8 mouse cellular contexts compared by ENCODE assay signal in genomic region chr16:28564716-28565217, GRCm38 (mm10).
DNase-seq lines count a peak whose midpoint lies in the region; ATAC-seq and TF ChIP-seq lines count a peak whose summit lies in the region.

No protein-coding gene starts in this region.

- no peak overlapping the region for H3K9ac ChIP-seq in kidney, postnatal 0 days (ENCODE audit: low read depth, low read length)
- H3K9ac ChIP-seq in embryonic facial prominence, embryonic 14.5 days (ENCODE audit: low read depth, low read length) = peak overlapping the region; percentile 37; the same call in 1 of the 2 replicates
- H3K9ac ChIP-seq in limb, embryonic 13.5 days = no peak overlapping the region
- no peak overlapping the region for H3K9ac ChIP-seq in stomach, embryonic 14.5 days (replicated peaks; ENCODE audit: low read depth, low read length)

- peaks cover 10% of the 10 kb centered on the region; the same call in 1 of the 2 replicates for H3K27me3 ChIP-seq in kidney, postnatal 0 days (ENCODE audit: insufficient read depth, low read length)
- peaks cover 31% of the 10 kb centered on the region for H3K27me3 ChIP-seq in embryonic facial prominence, embryonic 14.5 days (replicated peaks; ENCODE audit: control insufficient read depth, insufficient read depth, low read length)
- H3K27me3 ChIP-seq in limb, embryonic 13.5 days = peaks cover 46% of the 10 kb centered on the region
- peaks cover 17% of the 10 kb centered on the region; the same call in 1 of the 2 replicates for H3K27me3 ChIP-seq in stomach, embryonic 14.5 days (ENCODE audit: control insufficient read depth, insufficient read depth, low read length)

- peak; percentile 25; the same call in 1 of the 2 replicates for ATAC-seq in kidney, postnatal 0 days (replicated peaks; ENCODE audit: low FRiP score, low read depth)
- ATAC-seq in embryonic facial prominence, embryonic 14.5 days (ENCODE audit: low read depth) = peak; percentile 69
- ATAC-seq in limb, embryonic 13.5 days (ENCODE audit: low FRiP score, low read depth) = peak; percentile 44; the same call in 1 of the 2 replicates
- ATAC-seq in stomach, embryonic 14.5 days (ENCODE audit: insufficient number of reproducible peaks, insufficient read depth, low FRiP score, low read depth) = peak; percentile 49; the same call in 1 of the 2 replicates

- TF ChIP-seq CTCF in kidney, postnatal 0 days (IDR thresholded peaks at IDR 0.05; ENCODE audit: low read depth) = no peak

- H3K9me3 ChIP-seq in kidney, postnatal 0 days (replicated peaks; ENCODE audit: low read length) = no peaks in the 10 kb centered on the region
- H3K9me3 ChIP-seq in embryonic facial prominence, embryonic 14.5 days (ENCODE audit: control insufficient read depth, low read length) = no peaks in the 10 kb centered on the region
- H3K9me3 ChIP-seq in limb, embryonic 13.5 days = no peaks in the 10 kb centered on the region
- H3K9me3 ChIP-seq in stomach, embryonic 14.5 days (ENCODE audit: control insufficient read depth, low read depth, low read length) = no peaks in the 10 kb centered on the region

- DNase-seq in kidney, postnatal 0 days (ENCODE audit: low spot score) = no peak
- no peak for DNase-seq in kidney, adult 11 months
- DNase-seq in ZHBTc4 (ENCODE audit: low read depth, low spot score) = peak; percentile 39
- DNase-seq in embryonic facial prominence, embryonic 14.5 days (ENCODE audit: low spot score) = no peak
- DNase-seq in urinary bladder, postnatal 4 days (ENCODE audit: low spot score in 2 of 2) = no peak
- DNase-seq in spleen, postnatal 36 days (ENCODE audit: low spot score in 2 of 2) = no peak

- H3K4me3 ChIP-seq in kidney, postnatal 0 days (replicated peaks; ENCODE audit: low read depth, low read length) = peak overlapping the region; percentile 50
- peak overlapping the region; percentile 51 for H3K4me3 ChIP-seq in embryonic facial prominence, embryonic 14.5 days (ENCODE audit: low read depth, low read length)
- peak overlapping the region; percentile 58 for H3K4me3 ChIP-seq in limb, embryonic 13.5 days
- peak overlapping the region; percentile 51 for H3K4me3 ChIP-seq in stomach, embryonic 14.5 days (ENCODE audit: low read depth, low read length)

- H3K27ac ChIP-seq in kidney, postnatal 0 days = no peak overlapping the region
- no peak overlapping the region for H3K27ac ChIP-seq in embryonic facial prominence, embryonic 14.5 days (replicated peaks; ENCODE audit: low read depth, low read length)
- no peak overlapping the region for H3K27ac ChIP-seq in limb, embryonic 13.5 days
- no peak overlapping the region for H3K27ac ChIP-seq in stomach, embryonic 14.5 days (ENCODE audit: low read length)

- H3K36me3 ChIP-seq in kidney, postnatal 0 days (ENCODE audit: insufficient read depth, low read length) = no peaks in the 10 kb centered on the region
- no peaks in the 10 kb centered on the region for H3K36me3 ChIP-seq in embryonic facial prominence, embryonic 14.5 days (ENCODE audit: control insufficient read depth, insufficient read depth, low read length)
- no peaks in the 10 kb centered on the region for H3K36me3 ChIP-seq in limb, embryonic 13.5 days
- no peaks in the 10 kb centered on the region for H3K36me3 ChIP-seq in stomach, embryonic 14.5 days (ENCODE audit: control insufficient read depth, insufficient read depth, low read length)

- H3K4me1 ChIP-seq in kidney, postnatal 0 days (replicated peaks; ENCODE audit: insufficient read depth, low read length) = 0 out of 2 replicates have a peak, but pooled peaks cover 12% of the 10 kb centered on the region
- H3K4me1 ChIP-seq in embryonic facial prominence, embryonic 14.5 days (ENCODE audit: control insufficient read depth, insufficient read depth, low read length) = no peaks in the 10 kb centered on the region
- H3K4me1 ChIP-seq in limb, embryonic 13.5 days = peaks cover 12% of the 10 kb centered on the region
- H3K4me1 ChIP-seq in stomach, embryonic 14.5 days (ENCODE audit: control insufficient read depth, insufficient read depth, low read length) = no peaks in the 10 kb centered on the region

- WGBS in kidney, postnatal 0 days = under 1% methylated on average over 51 of the region's 58 CpGs
- WGBS in embryonic facial prominence, embryonic 14.5 days = under 1% methylated on average over 29 of the region's 58 CpGs
- WGBS in limb, embryonic 13.5 days = 1% methylated on average over 58 of the region's 58 CpGs
- under 1% methylated on average over 57 of the region's 58 CpGs for WGBS in stomach, embryonic 14.5 days

- peak overlapping the region; percentile 96 for H3K4me2 ChIP-seq in kidney, postnatal 0 days (ENCODE audit: low read length)
- H3K4me2 ChIP-seq in embryonic facial prominence, embryonic 14.5 days (ENCODE audit: low read depth, low read length) = peak overlapping the region; percentile 98
- peak overlapping the region; percentile 99 for H3K4me2 ChIP-seq in limb, embryonic 13.5 days (replicated peaks)
- H3K4me2 ChIP-seq in stomach, embryonic 14.5 days (replicated peaks; ENCODE audit: low read depth, low read length) = peak overlapping the region; percentile 98
